Mouse (Mus musculus) left cerebral cortex, adult 18-20 months (tissue): ENCODE measurements at regions not wholly inside any gene's neighbourhood (a gene's known extent, or its start where the extent isn't known, plus 50 kb on each side); places are given as distances from the start of the nearest gene placed in this dataset.
"Not testable (repeated sequence)": the region's sequence is repeated elsewhere in the genome, so short reads cannot be mapped to it uniquely, and the experiment has no call there.

ENCODE experiments used
- DNase-seq, 2 experiments: peaks; one replicate each; pipeline ENCODE4 v3.0.0; 2021 to 2022; ENCODE audit warnings: low spot score in 2 of 2, mixed read lengths in 1 of 2

DNA sequence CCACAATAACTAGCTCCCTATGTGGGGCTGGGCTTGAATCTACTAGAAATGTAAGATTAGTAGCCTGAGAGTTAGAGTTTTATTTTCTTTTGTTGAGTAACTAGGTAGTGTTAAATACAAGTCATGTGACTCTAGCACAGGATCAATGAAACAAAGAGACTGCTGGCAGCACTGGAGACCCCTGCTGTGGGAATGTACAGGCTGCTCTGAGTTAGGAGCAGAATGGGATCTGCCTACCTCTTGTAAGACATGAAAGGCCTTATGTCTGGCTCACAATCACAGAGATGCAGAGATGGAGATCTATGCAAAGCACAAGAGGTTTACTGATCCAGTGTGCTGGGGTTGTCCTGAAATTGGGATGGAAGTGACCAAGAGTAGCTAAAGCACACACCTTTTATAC is 193.9 kb upstream of the Kcnmb2 start:
- DNase-seq = not testable (repeated sequence)

DNA sequence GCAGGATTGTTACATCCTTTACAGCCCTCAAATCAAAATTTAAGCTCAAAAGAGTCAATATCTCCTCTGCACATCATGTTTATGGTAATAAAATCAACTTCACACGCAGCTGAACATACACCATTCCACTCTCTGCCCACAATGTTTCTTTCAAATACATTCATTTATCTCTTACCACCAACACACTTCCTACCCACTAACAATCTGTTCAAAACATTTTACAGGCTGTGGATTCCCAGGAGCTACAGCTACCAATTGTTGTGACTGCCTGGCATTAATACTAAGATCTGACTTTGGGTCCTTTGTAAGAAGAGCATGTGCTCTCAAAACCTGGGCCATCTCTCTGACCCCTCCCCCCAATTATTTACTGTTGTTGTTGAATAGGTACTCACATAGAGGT is 161.0 kb upstream of the Kcnmb2 start:
- no peak for DNase-seq

DNA sequence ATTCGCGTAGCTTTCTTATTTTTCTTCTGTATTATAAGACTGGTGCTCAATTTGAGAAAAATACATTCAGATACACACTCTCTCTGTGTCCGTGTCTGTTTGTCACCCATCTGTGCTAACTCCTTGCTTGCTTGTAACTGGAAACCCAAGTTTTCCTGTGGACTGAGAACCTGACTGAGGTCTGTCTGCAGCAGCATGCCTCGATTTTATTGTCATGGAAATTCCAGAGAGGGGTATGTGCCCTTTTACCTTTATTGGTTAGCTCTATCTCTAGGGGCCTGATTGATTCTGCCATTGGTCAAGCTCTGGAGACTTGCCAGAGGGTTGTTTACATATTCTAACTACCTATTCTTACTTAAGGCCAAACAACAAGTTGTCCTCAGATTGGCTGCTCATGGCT is 146.4 kb upstream of the Kcnmb2 start:
- DNase-seq = no peak

DNA sequence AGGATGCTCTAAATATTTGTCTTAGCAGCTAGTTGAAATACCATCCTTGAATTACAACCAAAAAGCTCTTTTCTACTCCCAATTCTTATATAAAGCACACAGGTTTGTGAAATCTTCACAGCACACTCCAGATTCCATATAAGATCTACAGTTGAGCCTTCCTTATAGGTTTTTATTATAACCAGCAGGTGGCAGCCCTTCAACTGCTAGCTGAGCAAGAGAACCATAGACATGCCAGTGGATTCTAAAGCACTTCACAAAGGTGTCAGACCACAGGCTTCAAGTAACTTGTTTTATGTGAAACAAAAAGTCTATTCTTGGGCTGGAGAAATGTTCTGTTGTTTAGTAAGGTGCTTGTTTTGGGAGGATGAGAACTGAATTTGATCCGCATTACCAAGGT is 133.1 kb upstream of the Kcnmb2 start:
- DNase-seq = peak; percentile 3 to 24

DNA sequence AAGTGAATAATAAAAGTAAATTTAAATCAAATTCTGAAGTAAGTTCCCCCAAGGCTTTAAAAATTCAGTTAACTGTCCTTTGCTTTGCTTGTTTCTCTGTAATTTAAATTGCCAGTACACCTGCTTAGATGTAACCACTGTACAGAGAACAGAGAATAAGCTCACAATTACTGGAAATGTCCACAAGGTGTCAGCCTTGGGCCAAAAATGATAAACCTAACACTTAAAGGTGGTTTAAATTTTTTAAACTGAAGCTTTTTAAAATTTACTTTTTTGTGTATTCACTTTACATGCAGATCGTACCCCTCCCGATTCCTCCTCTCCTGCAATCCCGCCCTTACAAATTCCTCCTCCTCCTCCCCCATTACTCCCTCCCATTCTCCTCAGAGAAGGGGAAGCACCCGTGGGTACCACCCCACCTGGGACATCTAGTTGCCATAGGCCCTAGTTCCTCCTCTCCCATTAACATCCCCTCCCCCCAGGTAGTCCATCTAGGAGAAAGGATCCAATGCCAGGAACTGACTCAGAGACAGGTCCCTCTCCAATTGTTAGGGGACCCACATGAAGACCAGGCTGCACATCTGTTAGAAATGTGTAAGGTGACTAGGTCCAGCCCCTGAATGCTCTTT is 111.9 kb upstream of the Kcnmb2 start:
- peak; percentile 48 to 60 for DNase-seq

DNA sequence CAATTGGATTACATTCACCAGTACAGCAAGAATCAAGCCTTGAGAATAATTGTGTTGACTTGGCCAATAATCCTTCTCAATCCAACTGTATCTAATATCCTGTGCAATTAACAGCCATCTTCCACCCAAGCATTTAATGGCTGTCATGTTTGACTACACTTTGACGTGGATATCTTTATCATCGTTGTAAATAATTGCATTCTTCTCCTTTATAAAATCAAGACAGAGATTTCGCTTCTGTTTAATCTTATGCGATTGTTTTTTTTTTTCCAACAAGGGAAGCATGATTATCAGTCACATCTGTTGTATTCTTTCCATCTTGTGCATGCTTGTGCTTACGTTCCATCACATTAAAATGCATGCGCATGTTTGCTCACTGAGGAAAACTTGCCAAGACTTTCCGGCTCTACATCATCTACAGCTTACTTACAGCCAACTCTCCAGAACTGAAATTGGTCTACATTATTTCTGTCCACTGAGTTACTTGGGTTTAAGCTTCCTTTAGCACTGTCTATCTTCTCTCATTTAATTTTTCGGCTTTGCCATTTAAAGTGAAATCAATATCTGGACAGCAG is 108.8 kb upstream of the Kcnmb2 start:
- DNase-seq = no peak

DNA sequence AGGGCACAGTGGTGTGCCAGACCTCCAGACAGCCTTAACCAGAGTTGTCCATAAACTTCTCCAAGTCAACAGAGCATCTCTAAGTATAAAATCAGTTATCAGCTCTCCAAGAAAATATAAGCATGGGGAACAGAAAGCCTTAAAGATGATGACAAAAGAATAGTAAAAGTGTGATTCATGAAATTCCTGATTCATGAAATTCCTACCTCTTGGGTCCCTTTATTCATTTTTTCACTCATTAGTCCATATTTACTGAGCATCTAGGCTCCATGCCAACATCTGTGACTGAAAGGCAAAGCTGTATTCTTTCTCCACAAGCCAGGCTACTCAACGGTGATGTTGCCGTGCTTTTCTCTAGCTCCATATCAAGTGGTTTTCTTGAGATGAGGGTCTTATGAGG is 105.7 kb upstream of the Kcnmb2 start:
- no peak for DNase-seq

DNA sequence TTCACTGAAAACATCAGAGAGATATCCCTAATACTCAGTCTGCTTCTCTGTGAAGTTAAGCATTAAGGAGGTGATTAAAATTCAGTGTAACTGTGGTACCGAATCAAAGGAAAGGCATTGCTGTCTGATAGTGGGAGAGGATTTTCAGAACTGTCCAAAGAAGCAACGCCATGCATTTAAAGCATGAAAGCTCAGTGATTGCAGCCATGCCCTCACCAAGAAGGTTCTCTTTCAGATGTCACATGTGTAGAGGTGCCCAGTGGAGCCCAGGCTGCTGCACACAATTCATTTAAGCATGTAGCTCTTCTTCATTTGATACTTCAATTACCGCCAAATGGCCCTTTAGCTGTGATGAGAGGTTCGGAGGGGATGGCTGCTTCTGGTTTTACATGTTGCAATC is 103.1 kb upstream of the Kcnmb2 start:
- no peak for DNase-seq

DNA sequence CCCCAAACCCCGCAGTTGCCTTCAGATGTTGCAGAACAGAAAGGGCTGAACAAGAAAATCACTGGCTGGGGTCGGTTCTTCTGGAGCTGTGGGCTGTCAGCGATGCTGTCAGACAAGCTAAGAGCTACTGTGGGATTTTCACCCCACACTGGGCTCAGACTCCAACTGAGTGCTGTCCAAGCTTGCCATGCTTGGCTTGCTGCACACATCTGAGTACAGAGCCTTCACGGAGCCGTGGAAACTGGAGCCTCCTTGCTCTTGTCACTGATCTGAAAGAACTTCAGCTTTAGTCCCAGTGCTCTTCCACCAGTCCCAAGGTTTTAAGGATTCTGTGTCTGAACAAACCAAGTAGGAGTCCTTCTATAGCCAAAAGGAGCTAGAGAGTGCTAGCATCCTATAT is 98.3 kb upstream of the Kcnmb2 start:
- DNase-seq = no peak

DNA sequence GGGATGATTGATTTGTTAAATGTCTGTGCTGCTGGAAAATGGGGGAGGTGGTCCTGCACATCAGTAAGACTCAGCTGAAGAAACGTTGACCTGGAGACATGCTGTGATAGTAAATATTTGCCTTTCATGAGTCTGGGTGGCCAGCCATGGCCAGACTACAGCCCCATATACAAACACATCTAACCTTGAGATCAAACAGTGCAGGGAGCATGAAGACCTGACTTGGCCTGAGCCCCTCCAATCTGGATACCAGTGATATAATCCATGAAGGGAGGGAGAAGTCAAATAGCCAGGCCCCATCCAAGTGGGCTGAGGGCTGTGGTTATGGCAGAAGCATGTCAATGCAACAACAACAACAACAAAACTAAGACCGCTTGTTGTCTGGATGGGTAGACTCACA is 94.6 kb upstream of the Kcnmb2 start:
- DNase-seq = no peak

DNA sequence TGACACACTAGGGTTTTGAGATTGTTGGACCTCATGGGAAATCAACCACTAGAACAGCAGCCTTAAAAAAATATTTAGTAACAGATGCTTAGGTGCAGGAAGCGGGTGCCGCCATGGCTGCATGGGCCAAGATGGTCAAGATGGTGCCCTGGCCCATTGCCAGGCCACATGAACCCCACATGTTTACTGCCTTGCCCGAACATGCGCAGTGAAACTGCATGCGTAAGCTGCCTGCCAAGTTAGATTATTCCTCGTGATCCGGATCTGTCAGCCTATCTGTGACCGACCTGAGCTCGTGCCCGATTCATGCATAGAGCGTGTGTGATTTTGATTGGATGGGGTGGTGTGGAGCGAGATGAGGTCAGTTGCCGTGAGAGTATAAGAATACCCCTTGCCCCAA is 93.2 kb upstream of the Kcnmb2 start:
- DNase-seq = not testable (repeated sequence)

DNA sequence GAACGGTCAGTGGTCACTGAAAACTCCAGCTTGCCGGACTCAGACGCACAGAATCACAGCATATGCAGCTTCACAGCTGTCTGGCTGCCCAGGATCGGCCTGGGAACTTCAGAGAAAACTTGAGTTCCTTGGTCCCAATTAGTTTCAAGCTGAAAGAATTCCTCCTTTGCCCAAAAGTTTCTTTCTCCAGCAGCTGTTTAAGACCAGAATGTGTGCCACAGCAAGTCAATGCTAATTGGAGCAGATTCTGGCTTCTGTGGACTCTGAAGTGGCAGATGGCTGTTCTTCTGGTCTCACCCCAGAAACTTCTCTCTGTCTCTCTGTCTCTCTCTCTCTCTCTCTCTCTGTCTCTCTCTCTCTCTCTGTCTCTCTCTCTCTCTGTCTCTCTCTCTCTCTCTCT is 91.1 kb upstream of the Kcnmb2 start:
- no peak for DNase-seq

DNA sequence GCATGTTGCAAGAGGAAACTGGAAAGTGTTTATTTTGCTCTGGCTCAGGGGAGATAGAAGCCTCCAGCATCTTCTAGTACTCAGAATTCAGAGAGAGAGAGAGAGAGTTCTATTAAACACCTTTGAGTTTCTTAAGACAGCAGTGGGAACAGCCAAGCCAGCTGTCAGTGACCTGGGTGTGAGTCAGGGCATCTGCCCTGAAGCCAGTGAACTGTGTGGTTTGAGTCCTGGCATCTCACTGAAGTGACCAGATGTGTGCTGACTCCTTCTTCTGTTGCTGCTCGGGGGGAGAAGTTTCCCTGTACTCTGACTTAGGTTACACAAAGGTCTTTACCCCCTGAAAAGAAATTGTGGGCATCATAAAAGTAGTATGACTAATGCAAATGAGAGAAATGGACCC is 70.4 kb upstream of the Kcnmb2 start:
- DNase-seq = no peak

DNA sequence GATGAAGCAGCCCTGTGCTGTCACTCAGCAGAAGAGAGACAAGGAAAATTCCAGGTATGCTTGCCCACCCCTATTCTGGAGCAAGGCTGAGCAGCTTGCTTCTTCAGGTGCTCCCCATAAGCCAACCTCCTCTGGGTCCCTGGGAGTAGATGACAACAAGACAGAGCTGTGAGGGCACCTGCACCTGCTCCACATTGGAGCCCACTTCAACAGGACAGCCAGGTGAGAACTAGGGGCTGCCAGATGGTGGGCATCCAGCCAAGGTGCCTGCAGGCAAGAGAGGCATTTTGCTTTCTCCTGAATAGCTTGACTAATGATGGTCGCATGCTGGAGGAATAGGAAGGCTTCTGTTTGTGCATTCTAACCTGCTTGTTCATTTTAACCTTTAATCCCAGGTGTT is 61.1 kb upstream of the Kcnmb2 start:
- DNase-seq = no peak

DNA sequence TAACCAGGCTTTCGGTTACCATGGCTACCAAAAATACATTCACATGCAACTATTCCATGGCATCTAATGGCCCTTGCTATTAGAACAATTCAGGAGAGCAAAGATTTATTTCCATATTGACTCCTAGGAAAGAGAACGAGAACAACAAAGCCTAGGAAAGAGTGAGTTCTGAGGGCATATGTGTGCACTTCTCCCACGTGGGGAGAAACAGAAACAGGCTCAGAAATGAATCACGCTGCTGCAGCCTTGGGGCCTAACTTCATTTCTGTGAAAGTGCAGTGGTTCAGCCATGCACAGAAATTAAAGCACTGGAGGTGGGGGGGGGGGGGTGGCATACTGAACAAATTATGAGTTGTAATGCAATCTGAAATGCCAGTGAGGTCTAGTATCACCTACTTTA is 55.2 kb upstream of the Kcnmb2 start:
- DNase-seq = no peak
